Mouse (Mus musculus) spleen, adult 2 months (tissue): Measurements from ENCODE around the gene Xpo4.

ENCODE experiments used
- CTCF ChIP-seq: fragments of 200-500 bp; IDR thresholded peaks from 2 replicates; pipeline ENCODE4 v1.5.1; 2011; ENCODE audit warnings: mild to moderate bottlenecking, inconsistent platforms; ENCODE audit not compliant: insufficient read depth, insufficient read length, insufficient replicate concordance; ENCODE audit errors: extremely low read depth
- POLR2A ChIP-seq: fragments of 200-500 bp; IDR thresholded peaks from 2 replicates; pipeline ENCODE4 v1.6.1; 2011; ENCODE audit warnings: low read depth, low read length, inconsistent platforms

GRCm38 (mm10) chr14:57537261-57538015 lies 127.8 kb downstream of the Xpo4 start:
- no peak for TF ChIP-seq CTCF
- TF ChIP-seq POLR2A, result no peak
